Mouse (Mus musculus) erythroblast, adult 5-6 weeks (primary cell): ENCODE measurements around the gene Ror2. TPM values are rescaled to one million over a fixed set of nuclear protein-coding genes. Genes with fewer than 3 reads are reported as not detected.

Experiments
- ATAC-seq: replicated peaks from 2 replicates; pipeline ENCODE4 v1.8.0; 2016; ENCODE audit warnings: moderate number of reproducible peaks, mild to moderate bottlenecking, moderate TSS enrichment, inconsistent platforms; ENCODE audit not compliant: poor library complexity, low FRiP score, severe bottlenecking
- total RNA-seq, 2 experiments: library from RNA; stranded (forward) in 1 of 2; stranded (reverse) in 1 of 2; fragments of 150-400 nt in 1 of 2; fragments of 200-764, 138-1000 nt in 1 of 2; gene quantifications; 2 replicates each; pipeline versions ENCODE4 v1.2.3 to v1.2.4; 2015 to 2017; ENCODE audit warnings: low replicate concordance in 2 of 2

The Ror2 gene
- total RNA-seq, 2 experiments from 2014 or later: not detected

- ATAC-seq: no peak
Measured at GRCm38 (mm10) chr13:53095222-53095621, 190.7 kb downstream of the Ror2 start.

GRCm38 (mm10) chr13:53094658-53095057 lies 191.3 kb downstream of the Ror2 start:
- ATAC-seq: no peak

GRCm38 (mm10) chr13:53093407-53093806 lies 192.5 kb downstream of the Ror2 start:
- no peak for ATAC-seq

GRCm38 (mm10) chr13:53086552-53087282 lies 199.2 kb downstream of the Ror2 start:
- no peak for ATAC-seq

- no peak for ATAC-seq
Measured at GRCm38 (mm10) chr13:53081846-53082245, 204.1 kb downstream of the Ror2 start.

GRCm38 (mm10) chr13:53077732-53078345 lies 208.1 kb downstream of the Ror2 start:
- ATAC-seq: no peak

- no peak for ATAC-seq
Measured at GRCm38 (mm10) chr13:53075006-53075405, 210.9 kb downstream of the Ror2 start.

- no peak for ATAC-seq
Measured at GRCm38 (mm10) chr13:53069076-53069690, 216.7 kb downstream of the Ror2 start.

- ATAC-seq: no peak
Measured at GRCm38 (mm10) chr13:53068461-53068860, 217.5 kb downstream of the Ror2 start.

- ATAC-seq: no peak
Measured at GRCm38 (mm10) chr13:53067949-53068348, 218.0 kb downstream of the Ror2 start.

GRCm38 (mm10) chr13:53065122-53065521 lies 220.8 kb downstream of the Ror2 start:
- no peak for ATAC-seq

GRCm38 (mm10) chr13:53064681-53065080 lies 221.2 kb downstream of the Ror2 start:
- no peak for ATAC-seq

Other genes with a start within 250 kb of the Ror2 start
- gene Sptlc1, start 91.3 kb upstream of the Ror2 start, total RNA-seq (2015; ENCODE audit: low replicate concordance): 6.3 and 9.4 TPM in 2 replicates
- 5.9 and 12.7 TPM in 2 replicates for gene Sptlc1, start 91.3 kb upstream of the Ror2 start, total RNA-seq (2017; ENCODE audit: low replicate concordance)
- gene Msx2, start 186.9 kb upstream of the Ror2 start, total RNA-seq (2015; ENCODE audit: low replicate concordance): not detected in 2 replicates
- gene Msx2, start 186.9 kb upstream of the Ror2 start, total RNA-seq (2017; ENCODE audit: low replicate concordance): not detected in 2 replicates